Mouse (Mus musculus) embryo, embryonic 10.5 days (tissue): ENCODE data around the gene Cdhr5.

Experiments used
- DNase-seq: peaks from one replicate; pipeline ENCODE4 v3.0.0-alpha.2; 2015; ENCODE audit warnings: low spot score

Cdhr5 gene

DNA sequence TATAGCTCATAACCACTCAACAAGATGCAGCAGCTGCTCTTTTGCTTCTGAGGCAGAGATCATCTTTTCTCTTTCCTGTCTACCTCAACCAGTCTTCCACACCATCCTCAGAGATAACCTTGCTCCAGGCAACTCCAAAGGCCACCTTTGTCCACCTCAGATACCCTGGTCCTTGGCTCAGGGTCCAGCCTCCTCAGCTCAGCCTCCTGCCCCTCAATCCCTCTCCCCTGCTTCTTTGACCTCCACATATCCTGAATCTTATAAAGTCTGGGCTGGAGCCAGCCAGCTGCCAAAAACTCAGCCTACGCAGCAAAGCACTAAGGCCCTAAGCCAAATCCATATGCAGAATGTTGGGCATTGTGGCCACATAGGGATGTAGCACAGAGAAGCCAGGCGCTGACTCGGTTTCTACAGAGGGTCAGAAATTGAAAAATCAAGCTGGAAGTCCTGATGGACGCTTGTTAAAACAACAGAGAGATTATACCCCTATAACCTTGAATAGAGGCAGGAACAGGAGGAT lies 53.8 kb downstream of the Cdhr5 start:
- DNase-seq: no peak

DNA sequence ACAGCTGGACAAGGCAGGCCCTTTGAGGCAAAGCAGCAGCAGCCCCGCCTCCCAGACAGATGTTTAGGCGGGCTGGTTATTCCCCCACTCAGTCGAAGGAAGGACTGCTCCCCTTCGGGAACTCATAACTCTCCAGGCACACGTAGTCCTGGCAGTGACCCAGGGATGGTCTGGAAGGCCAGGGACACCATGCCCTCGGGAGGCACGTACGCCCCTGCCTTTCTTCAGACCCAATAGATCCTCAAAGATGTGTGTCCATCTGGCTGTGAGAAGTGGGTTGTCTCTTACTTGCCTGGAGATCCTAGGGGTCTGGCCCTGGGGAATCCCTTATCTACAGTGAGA lies 54.5 kb downstream of the Cdhr5 start:
- no peak for DNase-seq

DNA sequence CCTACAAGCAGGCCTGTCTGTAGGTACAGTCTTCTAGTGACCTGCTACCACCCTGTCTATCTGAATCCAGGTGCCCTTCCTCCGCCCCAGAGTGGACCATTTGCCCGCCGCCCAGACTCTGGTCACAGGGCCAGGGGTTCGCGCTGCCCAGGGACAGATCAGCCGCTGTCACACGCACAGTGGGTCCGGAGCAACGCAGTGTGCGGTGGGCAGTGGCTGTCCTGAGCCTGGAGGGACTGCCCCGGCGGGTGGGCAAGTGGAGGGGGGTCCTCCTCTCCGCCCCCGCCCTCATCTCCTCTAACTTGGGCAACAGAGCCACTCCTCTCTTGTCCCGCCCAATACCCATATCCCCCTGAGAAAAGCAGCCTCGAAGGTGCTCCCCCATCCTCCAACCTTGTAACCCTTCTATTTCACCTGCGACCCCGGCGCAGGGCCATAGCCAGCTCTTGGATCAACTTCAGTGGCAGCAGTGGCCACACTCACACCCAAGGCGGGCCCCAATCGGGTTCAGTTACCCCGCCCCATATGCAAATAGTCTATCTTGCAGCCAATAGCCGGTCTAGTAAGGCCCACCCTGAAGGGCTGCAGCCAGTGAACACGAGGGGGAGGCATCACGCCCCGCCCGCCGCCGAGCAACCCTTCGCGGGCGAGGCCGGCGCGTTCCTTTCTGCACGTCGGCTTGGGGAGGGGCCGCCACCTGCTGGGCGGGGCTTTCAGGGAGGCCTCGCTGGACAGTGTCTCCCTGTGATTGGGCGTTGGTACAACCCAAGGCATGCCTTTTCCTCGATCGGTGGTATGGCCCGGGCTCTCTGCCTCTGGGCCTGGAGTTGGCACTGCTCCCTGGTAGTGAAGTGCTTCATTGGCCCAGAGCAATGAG lies 55.1 kb downstream of the Cdhr5 start:
- peak; percentile 99 for DNase-seq

DNA sequence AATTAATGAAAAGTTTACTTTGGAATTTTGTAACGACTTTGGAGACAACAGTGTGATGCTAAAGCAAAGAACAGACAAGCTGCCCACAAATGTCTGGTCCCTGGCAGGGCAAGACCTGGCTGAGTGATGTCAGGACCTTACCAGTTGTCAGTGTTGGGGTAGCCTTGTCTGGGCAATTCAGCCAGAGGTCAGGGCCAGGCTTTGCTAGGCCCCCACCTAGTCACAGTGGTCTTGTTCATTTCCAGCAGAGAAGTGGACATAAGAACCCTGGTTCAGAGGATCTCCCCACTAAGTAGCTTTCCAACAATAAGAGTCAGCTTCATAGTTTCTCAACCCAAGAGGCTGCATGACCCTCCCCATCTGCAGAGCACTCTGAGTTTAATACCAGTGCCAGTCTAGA lies 56.2 kb downstream of the Cdhr5 start:
- no peak for DNase-seq

DNA sequence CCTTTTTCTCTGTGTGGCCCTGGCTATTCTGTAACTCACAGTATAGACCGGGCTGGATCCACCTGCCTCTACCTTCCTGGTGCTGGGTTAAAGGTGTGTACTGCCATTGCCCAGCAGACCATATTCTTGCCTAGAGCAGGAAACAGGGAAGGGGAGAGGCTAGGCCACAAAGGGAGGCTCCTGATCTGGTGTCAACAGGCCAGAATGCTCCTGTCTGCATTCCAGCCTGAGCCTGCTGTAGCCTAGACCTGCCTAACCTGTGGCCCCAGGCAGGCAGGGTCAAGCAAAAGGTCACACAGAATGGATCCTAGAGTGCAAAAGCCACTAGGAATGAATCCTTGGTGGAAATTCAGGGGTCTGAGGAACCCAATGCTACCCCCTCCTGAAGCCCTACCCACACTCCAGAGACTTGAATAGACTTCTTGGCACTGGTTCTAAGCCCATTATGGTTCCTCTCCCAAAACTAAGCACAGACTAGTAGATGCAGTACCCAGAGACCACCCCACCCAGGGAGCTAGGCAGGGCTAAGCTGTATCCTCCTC lies 57.0 kb downstream of the Cdhr5 start:
- no peak for DNase-seq
